Mouse (Mus musculus): ENCODE data around the gene Tmeff2.

The Tmeff2 gene

GRCm38 (mm10) chr1:51114721-51115120 lies 214.3 kb downstream of the Tmeff2 start:
- DNase-seq: no peak

- DNase-seq: no peak
These were observed 215.3 kb downstream of the Tmeff2 start for GRCm38 (mm10) chr1:51115761-51116160.

GRCm38 (mm10) chr1:51117830-51118229 lies 217.4 kb downstream of the Tmeff2 start:
- DNase-seq: no peak

- no peak for DNase-seq
These were observed 225.4 kb downstream of the Tmeff2 start for GRCm38 (mm10) chr1:51125671-51126424.

- DNase-seq: no peak
These were observed 225.9 kb downstream of the Tmeff2 start for GRCm38 (mm10) chr1:51126425-51126765.

- peak; percentile 46 for DNase-seq
These were observed 236.3 kb downstream of the Tmeff2 start for GRCm38 (mm10) chr1:51136792-51137191.

GRCm38 (mm10) chr1:51139605-51140004 lies 239.2 kb downstream of the Tmeff2 start:
- DNase-seq: no peak

- DNase-seq: no peak
These were observed 240.9 kb downstream of the Tmeff2 start for GRCm38 (mm10) chr1:51141381-51141780.

GRCm38 (mm10) chr1:51142729-51143128 lies 242.3 kb downstream of the Tmeff2 start:
- no peak for DNase-seq

- no peak for DNase-seq
These were observed 245.2 kb downstream of the Tmeff2 start for GRCm38 (mm10) chr1:51145693-51146092.

GRCm38 (mm10) chr1:51148481-51149137 lies 248.2 kb downstream of the Tmeff2 start:
- DNase-seq: peak; percentile 52

- DNase-seq: peak; percentile 13
These were observed 249.0 kb downstream of the Tmeff2 start for GRCm38 (mm10) chr1:51149488-51149887.

GRCm38 (mm10) chr1:51149890-51150289 lies 249.4 kb downstream of the Tmeff2 start:
- DNase-seq: no peak

- DNase-seq: no peak
These were observed 251.6 kb downstream of the Tmeff2 start for GRCm38 (mm10) chr1:51152017-51152416.

GRCm38 (mm10) chr1:51152856-51153255 lies 252.4 kb downstream of the Tmeff2 start:
- no peak for DNase-seq

- DNase-seq: no peak
These were observed 283.8 kb downstream of the Tmeff2 start for GRCm38 (mm10) chr1:51184276-51184675.

- DNase-seq: peak; percentile 21
These were observed 288.6 kb downstream of the Tmeff2 start for GRCm38 (mm10) chr1:51189008-51189407.

GRCm38 (mm10) chr1:51191253-51191652 lies 290.8 kb downstream of the Tmeff2 start:
- peak; percentile 36 for DNase-seq

- no peak for DNase-seq
These were observed 291.6 kb downstream of the Tmeff2 start for GRCm38 (mm10) chr1:51191872-51192613.

GRCm38 (mm10) chr1:51199088-51199830 lies 298.8 kb downstream of the Tmeff2 start:
- no peak for DNase-seq

GRCm38 (mm10) chr1:51199954-51200353 lies 299.5 kb downstream of the Tmeff2 start:
- DNase-seq: no peak

GRCm38 (mm10) chr1:51215631-51216030 lies 315.2 kb downstream of the Tmeff2 start:
- DNase-seq: no peak
